Mouse (Mus musculus) hindbrain, embryonic 13.5 days (tissue): Measurements from ENCODE around the gene Fsip1. TPM values are rescaled to one million over a fixed set of nuclear protein-coding genes. Genes with fewer than 3 reads are reported as not detected.

Source experiments
- ATAC-seq: fragments of 200-750 bp; cut with Nextera tagmentation; 2 replicates; pipeline ENCODE4 v1.8.0; 2017; ENCODE audit warnings: moderate TSS enrichment; ENCODE audit not compliant: low FRiP score
- H3K27ac ChIP-seq: fragments of 300-500 bp; sonication (generic); 2 replicates; pipeline ENCODE4 v1.5.1; 2015; ENCODE audit warnings: inconsistent platforms, mild to moderate bottlenecking, moderate library complexity
- H3K27me3 ChIP-seq: fragments of 300-500 bp; sonication (generic); 2 replicates; pipeline ENCODE4 v1.6.1; 2015; ENCODE audit warnings: mild to moderate bottlenecking, inconsistent platforms
- H3K36me3 ChIP-seq: fragments of 300-500 bp; sonication (generic); 2 replicates; pipeline ENCODE4 v1.6.1; 2015; ENCODE audit warnings: mild to moderate bottlenecking, inconsistent platforms
- H3K4me1 ChIP-seq: fragments of 300-500 bp; sonication (generic); replicated peaks from 2 replicates; pipeline ENCODE4 v1.6.1; 2015; ENCODE audit warnings: inconsistent platforms
- H3K4me2 ChIP-seq: fragments of 300-500 bp; sonication (generic); 2 replicates; pipeline ENCODE4 v1.6.1; 2015; ENCODE audit warnings: inconsistent platforms, mild to moderate bottlenecking, moderate library complexity
- H3K4me3 ChIP-seq: fragments of 300-500 bp; sonication (generic); 2 replicates; pipeline ENCODE4 v1.5.1; 2015; ENCODE audit warnings: mild to moderate bottlenecking, inconsistent platforms
- H3K9ac ChIP-seq: fragments of 300-500 bp; sonication (generic); 2 replicates; pipeline ENCODE4 v1.6.1; 2015; ENCODE audit warnings: mild to moderate bottlenecking, inconsistent platforms
- H3K9me3 ChIP-seq: fragments of 300-500 bp; sonication (generic); 2 replicates; pipeline ENCODE4 v1.6.1; 2016; ENCODE audit warnings: inconsistent platforms
- WGBS: fragments of 180-500 bp; shearing (Covaris S2); methylation state at CpG from one replicate; pipeline ENCODE4 v1.1.7; 2015; 5-methylcytosine and 5-hydroxymethylcytosine counted together
- polyA plus RNA-seq: library from polyadenylated mRNA; unstranded; fragments of >200 nt; fragmentation: Nextera tagmentation; extraction: Ambion mirVana; gene quantifications from 2 replicates; pipeline ENCODE4 v1.2.1, GENCODE M21; 2015

Gene Fsip1
- polyA plus RNA-seq, 1 experiment from 2014 or later = 3.2 TPM

DNA sequence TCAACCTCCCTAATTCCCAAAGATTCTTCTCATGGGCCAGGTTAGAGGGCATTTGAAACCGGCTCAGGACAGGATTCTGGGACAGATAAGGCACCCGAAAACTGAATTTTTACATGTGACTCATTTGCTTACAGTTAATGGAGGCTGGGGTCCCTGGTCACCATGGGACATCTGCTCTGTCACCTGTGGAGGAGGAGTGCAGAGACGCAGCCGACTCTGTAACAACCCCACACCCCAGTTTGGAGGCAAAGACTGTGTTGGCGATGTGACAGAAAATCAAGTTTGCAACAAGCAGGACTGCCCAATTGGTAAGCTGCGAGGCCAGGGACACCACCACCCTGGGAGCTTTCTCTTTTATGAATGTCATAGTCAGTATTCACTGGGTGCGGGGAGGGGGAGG, 138.3 kb downstream of the Fsip1 start:
- ATAC-seq = no peak
- peaks cover 19% of the 10 kb centered on the region for H3K4me1 ChIP-seq
- H3K36me3 ChIP-seq = peaks cover 15% of the 10 kb centered on the region
- H3K27me3 ChIP-seq = peaks cover 1% of the 10 kb centered on the region; the same call in 1 of the 2 replicates
- 89% methylated on average over 7 of the region's 7 CpGs for WGBS
- H3K4me3 ChIP-seq = no peak overlapping the region
- H3K9ac ChIP-seq = no peak overlapping the region
- H3K9me3 ChIP-seq = no peaks in the 10 kb centered on the region
- no peak overlapping the region for H3K27ac ChIP-seq
- no peak overlapping the region for H3K4me2 ChIP-seq

DNA sequence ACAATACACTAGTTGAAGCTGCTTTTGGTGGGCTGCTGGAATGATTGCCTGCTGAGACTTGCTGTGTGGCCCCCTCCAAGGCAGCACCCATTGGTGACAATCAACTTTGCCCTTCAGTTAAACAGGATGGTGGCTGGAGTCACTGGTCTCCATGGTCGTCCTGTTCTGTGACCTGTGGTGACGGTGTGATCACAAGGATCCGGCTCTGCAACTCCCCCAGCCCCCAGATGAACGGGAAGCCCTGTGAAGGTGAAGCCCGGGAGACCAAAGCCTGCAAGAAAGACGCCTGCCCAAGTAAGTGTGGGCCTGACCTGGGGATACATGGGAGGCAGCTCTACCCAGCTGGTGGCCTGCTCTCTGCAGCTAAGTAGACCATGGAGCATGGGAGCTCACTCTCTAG, 138.7 kb downstream of the Fsip1 start:
- Histone ChIP-seq H3K4me1 (peaks cover 19% of the 10 kb centered on the region), H3K9me3 (no peaks in the 10 kb centered on the region), H3K4me3 (no peak overlapping the region), H3K27ac (no peak overlapping the region), H3K4me2 (no peak overlapping the region), H3K9ac (no peak overlapping the region), H3K36me3 (peaks cover 15% of the 10 kb centered on the region), H3K27me3 (peaks cover 6% of the 10 kb centered on the region)
- no peak for ATAC-seq
- 89% methylated on average over 6 of the region's 6 CpGs for WGBS

DNA sequence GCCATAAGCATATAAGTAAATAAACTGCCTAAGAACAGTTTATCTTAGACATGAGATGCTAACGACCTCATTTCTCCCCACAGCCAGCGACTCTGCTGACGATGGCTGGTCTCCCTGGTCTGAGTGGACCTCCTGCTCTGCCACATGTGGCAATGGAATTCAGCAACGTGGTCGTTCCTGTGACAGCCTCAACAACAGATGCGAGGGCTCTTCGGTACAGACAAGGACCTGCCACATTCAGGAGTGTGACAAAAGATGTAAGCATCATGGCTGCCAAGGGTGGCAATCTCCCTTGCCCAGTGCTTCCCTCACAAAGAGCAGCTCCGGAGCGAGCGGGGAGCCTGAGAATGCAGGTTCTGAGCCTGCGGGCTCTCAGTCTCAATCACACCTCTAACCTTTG, 139.4 kb downstream of the Fsip1 start:
- Histone ChIP-seq H3K4me2 (no peak overlapping the region), H3K4me1 (peaks cover 19% of the 10 kb centered on the region), H3K27me3 (peaks cover 12% of the 10 kb centered on the region), H3K36me3 (peaks cover 15% of the 10 kb centered on the region), H3K9ac (no peak overlapping the region), H3K4me3 (no peak overlapping the region), H3K9me3 (no peaks in the 10 kb centered on the region), H3K27ac (no peak overlapping the region)
- 81% methylated on average over 11 of the region's 11 CpGs for WGBS
- ATAC-seq = no peak

DNA sequence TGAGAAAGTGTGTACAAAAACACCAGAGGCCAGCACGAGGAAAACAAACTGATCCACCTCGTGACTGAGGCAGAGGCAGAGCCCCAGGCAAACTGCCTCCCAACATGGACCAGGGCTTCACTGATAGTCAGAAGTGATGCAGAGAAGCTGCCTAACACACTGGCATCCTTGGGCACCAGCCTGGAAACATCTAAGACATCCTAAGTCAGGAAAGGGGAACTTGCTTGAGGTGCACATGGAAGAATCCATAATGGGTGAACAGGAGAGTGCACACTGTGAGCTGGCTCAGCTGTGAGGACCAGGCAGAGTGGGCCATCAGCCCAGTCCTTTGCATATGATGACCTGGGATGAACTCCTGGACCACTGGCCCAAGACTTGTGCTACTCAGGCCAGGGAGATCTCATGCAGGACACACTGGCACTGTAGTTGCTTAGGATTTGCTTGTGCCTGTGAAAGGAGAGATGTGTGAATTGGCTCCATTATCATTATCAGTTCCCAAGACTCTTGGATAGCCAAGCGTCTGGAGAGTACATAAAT, 139.9 kb downstream of the Fsip1 start:
- Histone ChIP-seq H3K27ac (no peak overlapping the region), H3K4me3 (no peak overlapping the region), H3K9ac (no peak overlapping the region), H3K4me2 (no peak overlapping the region), H3K9me3 (no peaks in the 10 kb centered on the region), H3K27me3 (peaks cover 16% of the 10 kb centered on the region), H3K4me1 (peaks cover 23% of the 10 kb centered on the region), H3K36me3 (peaks cover 15% of the 10 kb centered on the region)
- ATAC-seq = no peak
- 73% methylated on average over 3 of the region's 3 CpGs for WGBS

DNA sequence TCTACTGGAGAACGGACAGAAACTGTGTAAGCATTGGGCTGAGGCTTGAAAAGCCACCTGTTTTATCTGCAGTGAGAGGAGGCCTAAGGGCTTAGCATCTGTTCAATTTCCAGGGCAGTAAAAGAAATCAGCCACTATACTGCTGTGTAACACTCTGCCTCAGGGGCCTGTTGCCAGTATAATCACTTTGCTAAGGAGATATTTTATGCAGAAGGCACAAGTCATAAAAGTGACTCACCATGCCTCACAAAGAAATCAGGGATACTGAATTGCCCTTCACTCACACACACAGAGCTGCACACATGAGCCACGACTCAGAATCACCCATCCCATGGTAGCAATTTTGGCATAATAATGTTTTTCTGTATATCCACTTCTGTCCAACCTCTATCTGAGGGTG, 140.6 kb downstream of the Fsip1 start:
- H3K27me3 ChIP-seq = peaks cover 16% of the 10 kb centered on the region
- H3K9me3 ChIP-seq = no peaks in the 10 kb centered on the region
- H3K4me1 ChIP-seq = peaks cover 28% of the 10 kb centered on the region
- peaks cover 15% of the 10 kb centered on the region for H3K36me3 ChIP-seq
- no peak overlapping the region for H3K27ac ChIP-seq
- H3K9ac ChIP-seq = no peak overlapping the region
- H3K4me2 ChIP-seq = no peak overlapping the region
- 54% methylated on average over 2 of the region's 2 CpGs for WGBS
- H3K4me3 ChIP-seq = no peak overlapping the region
- ATAC-seq = no peak

DNA sequence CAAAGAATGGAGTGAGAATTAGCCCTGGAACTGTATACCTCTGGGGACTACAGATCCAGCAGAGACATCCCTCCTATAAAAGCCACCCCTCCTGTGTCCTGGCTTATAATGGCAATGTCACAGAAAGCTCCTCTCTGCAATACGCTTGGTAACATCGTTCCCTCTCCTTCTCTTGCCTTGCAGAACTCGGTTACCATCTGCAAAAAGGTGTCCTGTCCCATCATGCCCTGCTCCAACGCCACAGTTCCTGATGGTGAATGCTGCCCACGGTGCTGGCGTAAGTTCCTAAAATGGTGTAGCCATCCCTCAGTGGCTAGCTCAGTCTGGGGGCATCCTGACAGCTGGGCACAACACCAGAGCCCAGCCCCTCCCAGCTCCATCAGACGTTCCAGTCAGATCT, 141.1 kb downstream of the Fsip1 start:
- H3K4me3 ChIP-seq = no peak overlapping the region
- peaks cover 15% of the 10 kb centered on the region for H3K36me3 ChIP-seq
- H3K4me1 ChIP-seq = peaks cover 32% of the 10 kb centered on the region
- no peak overlapping the region for H3K27ac ChIP-seq
- no peak overlapping the region for H3K9ac ChIP-seq
- 77% methylated on average over 7 of the region's 7 CpGs for WGBS
- H3K9me3 ChIP-seq = no peaks in the 10 kb centered on the region
- peaks cover 16% of the 10 kb centered on the region for H3K27me3 ChIP-seq
- no peak overlapping the region for H3K4me2 ChIP-seq
- no peak for ATAC-seq

DNA sequence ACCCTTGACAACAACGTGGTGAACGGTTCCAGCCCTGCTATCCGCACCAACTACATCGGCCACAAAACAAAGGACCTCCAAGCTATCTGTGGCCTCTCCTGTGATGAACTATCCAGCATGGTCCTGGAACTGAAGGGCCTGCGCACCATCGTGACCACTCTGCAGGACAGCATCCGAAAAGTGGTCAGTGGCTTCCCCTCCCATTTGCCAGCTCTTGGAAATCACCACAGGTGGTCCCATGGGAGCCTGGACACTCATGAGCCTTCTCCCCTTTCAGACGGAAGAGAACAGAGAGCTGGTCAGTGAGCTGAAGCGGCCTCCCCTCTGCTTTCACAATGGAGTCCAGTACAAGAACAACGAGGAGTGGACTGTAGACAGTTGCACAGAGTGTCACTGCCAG, 142.1 kb downstream of the Fsip1 start:
- peaks cover 9% of the 10 kb centered on the region for H3K36me3 ChIP-seq
- no peaks in the 10 kb centered on the region for H3K9me3 ChIP-seq
- peaks cover 24% of the 10 kb centered on the region for H3K27me3 ChIP-seq
- H3K4me1 ChIP-seq = peaks cover 36% of the 10 kb centered on the region
- peak overlapping the region; percentile 20 for H3K4me2 ChIP-seq
- ATAC-seq = no peak
- no peak overlapping the region for H3K9ac ChIP-seq
- 0 out of 2 replicates have a peak overlapping the region, but pooled peaks have one; percentile 4 for H3K4me3 ChIP-seq
- WGBS = 64% methylated on average over 10 of the region's 10 CpGs
- H3K27ac ChIP-seq = no peak overlapping the region

DNA sequence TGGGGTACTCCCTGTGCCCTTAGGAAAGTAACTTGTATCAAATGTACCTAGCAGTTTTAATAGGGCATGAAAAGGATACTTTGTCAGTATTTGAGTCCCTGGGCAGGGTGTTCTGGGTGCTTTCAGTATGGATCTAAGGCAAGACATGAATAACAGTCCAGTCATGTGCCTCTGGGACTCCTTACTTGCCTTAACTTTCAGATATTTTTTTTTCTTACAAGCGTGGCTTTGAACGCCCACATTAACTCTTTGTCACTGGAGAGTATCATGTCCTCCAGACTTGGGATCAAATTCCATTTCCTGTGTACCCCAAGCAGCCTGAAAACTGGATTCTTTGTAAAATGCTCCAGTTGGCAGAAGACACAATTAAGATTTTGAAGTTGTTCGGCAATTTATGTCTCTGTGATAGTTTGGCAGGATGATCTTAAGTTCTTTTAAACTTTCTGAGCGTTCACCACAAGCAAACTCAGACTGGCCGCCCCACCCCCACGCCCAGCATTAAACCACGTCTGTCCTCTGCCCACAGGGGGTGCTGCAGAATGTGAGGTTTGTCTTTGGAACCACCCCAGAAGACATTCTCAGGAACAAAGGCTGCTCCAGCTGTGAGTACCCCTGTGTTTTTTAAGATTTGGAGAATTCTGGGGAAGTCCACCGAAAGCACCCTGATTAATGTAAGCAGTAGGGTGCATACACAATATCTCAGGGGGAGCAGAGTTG, 142.8 kb downstream of the Fsip1 start:
- no peak for ATAC-seq
- Histone ChIP-seq H3K36me3 (peaks cover 2% of the 10 kb centered on the region; the same call in 1 of the 2 replicates), H3K27me3 (peaks cover 29% of the 10 kb centered on the region), H3K4me2 (peak overlapping the region; percentile 85), H3K9ac (no peak overlapping the region), H3K4me3 (peak overlapping the region; percentile 4; the same call in 1 of the 2 replicates), H3K9me3 (no peaks in the 10 kb centered on the region), H3K27ac (no peak overlapping the region), H3K4me1 (peaks cover 36% of the 10 kb centered on the region)
- WGBS = 43% methylated on average over 8 of the region's 8 CpGs

DNA sequence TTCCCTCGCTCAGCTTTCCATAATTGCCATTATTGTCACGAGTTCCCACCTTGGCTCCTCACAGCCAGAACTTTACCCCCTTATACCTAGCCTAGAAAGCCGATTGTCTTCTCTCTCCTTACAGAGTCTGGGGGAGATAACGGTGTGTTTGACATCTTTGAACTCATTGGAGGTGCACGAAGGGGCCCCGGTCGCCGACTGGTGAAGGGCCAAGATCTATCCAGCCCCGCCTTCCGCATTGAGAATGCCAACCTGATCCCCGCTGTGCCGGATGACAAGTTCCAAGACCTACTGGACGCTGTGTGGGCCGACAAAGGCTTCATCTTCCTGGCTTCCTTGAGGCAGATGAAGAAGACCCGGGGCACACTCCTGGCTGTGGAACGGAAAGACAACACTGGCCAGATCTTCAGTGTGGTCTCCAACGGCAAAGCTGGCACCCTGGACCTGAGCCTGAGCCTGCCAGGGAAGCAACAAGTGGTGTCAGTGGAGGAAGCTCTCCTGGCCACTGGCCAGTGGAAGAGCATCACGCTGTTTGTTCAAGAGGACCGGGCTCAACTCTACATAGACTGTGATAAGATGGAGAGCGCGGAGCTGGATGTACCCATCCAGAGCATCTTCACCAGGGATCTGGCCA, 143.8 kb downstream of the Fsip1 start:
- H3K9ac ChIP-seq = no peak overlapping the region
- H3K27ac ChIP-seq = no peak overlapping the region
- peaks cover 29% of the 10 kb centered on the region for H3K27me3 ChIP-seq
- H3K36me3 ChIP-seq = no peaks in the 10 kb centered on the region
- no peaks in the 10 kb centered on the region for H3K9me3 ChIP-seq
- peak overlapping the region; percentile 85 for H3K4me2 ChIP-seq
- peaks cover 36% of the 10 kb centered on the region for H3K4me1 ChIP-seq
- 52% methylated on average over 21 of the region's 21 CpGs for WGBS
- peak overlapping the region; percentile 50 for H3K4me3 ChIP-seq
- ATAC-seq = no peak

DNA sequence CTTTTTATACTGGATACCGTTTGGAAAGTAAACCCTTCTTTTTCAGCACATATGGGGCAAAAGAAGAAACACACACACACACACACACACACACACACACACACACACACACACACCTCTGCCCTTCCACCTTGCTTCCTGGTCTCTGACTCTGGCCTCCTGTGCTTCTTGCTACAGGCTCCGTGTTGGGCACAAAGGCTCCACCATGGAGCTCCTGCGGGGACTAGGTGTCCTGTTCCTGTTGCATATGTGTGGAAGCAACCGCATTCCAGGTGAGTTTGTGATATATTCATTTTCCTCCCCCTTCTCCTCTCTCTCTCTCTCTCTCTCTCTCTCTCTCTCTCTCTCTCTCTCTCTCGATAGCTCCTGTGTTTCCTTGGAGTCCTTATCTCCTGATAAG, 144.3 kb downstream of the Fsip1 start:
- Histone ChIP-seq H3K4me3 (peak overlapping the region; percentile 50), H3K4me2 (peak overlapping the region; percentile 85), H3K9me3 (no peaks in the 10 kb centered on the region), H3K4me1 (peaks cover 36% of the 10 kb centered on the region), H3K27me3 (peaks cover 29% of the 10 kb centered on the region), H3K27ac (no peak overlapping the region), H3K9ac (no peak overlapping the region), H3K36me3 (no peaks in the 10 kb centered on the region)
- WGBS = 21% methylated on average over 5 of the region's 5 CpGs
- no peak for ATAC-seq

DNA sequence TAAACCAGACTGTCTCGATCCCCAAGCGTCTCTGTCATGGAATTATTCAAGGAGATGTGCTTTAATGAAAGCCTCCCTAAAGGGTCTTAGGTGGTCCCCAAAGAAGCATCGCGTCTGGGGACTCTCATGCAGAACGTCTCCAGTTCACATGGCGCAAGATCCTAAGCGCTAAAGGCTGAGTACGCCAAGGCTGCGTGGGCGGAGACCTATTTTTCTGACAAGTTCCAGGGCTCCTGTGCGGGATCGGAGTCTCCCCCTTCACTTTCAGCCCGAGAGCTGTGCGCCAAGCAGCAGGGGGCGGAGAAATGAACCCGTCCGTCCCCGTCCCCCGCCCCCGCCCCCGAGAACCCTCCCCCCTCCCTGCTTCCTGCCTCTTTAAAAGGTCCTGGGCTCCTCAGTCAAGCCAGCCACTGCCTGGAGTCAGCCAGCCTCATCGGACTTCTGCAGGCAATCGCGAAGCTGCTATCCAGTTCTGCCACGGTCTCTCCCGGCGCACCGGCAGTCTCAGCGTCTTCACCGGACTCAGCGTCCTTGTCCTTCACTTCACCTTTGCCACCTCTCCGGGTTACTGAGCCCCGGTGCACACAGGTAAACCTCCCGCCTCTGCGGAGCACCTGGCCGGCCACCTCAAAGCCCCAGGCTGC, 145.2 kb downstream of the Fsip1 start, which contains the start of gene Thbs1:
TSS of gene Thbs1 (plus strand) at position 389 of the 644 bp plus-strand sequence.
- Histone ChIP-seq H3K9ac (peak within 1 kb of the TSS; percentile 71), H3K27me3 (peaks cover 29% of the 10 kb centered on the region), H3K9me3 (no peaks in the 10 kb centered on the region), H3K36me3 (no peaks in the 10 kb centered on the region), H3K27ac (no peak within 1 kb of the TSS), H3K4me1 (peaks cover 36% of the 10 kb centered on the region), H3K4me3 (peak within 1 kb of the TSS; percentile 50), H3K4me2 (peak within 1 kb of the TSS; percentile 85)
- ATAC-seq = peak; percentile 75
- under 1% methylated on average over 36 of the region's 36 CpGs for WGBS

DNA sequence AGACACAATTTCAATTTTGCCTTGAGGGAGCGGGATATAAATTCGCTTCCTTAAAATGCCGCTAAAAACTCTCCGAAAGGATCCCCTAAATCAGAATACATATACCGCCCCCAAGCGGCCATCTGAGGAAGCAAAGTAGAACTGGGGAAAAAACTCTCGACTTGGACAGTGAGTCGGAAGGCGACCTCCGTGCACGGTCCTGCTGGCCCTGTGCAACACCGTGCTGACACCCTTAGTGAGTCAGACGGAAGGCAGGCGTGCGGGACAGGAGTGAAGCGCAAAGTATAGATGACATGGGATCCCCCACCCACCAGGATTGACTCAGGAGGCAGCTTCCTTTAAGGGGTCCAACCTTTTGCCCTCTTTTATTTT, 145.7 kb downstream of the Fsip1 start:
- WGBS = under 1% methylated on average over 16 of the region's 16 CpGs
- peak overlapping the region; percentile 71 for H3K9ac ChIP-seq
- peak; percentile 82 for ATAC-seq
- H3K4me3 ChIP-seq = peak overlapping the region; percentile 50
- H3K36me3 ChIP-seq = no peaks in the 10 kb centered on the region
- no peak overlapping the region for H3K27ac ChIP-seq
- H3K4me1 ChIP-seq = peaks cover 33% of the 10 kb centered on the region
- no peaks in the 10 kb centered on the region for H3K9me3 ChIP-seq
- H3K4me2 ChIP-seq = peak overlapping the region; percentile 85
- H3K27me3 ChIP-seq = peaks cover 29% of the 10 kb centered on the region
